Mouse (Mus musculus): Measurements from ENCODE around the gene Scaf11. TPM values are rescaled to one million over a fixed set of nuclear protein-coding genes. Genes with fewer than 3 reads are reported as not detected.

The Scaf11 gene
- 126 TPM for polyA plus RNA-seq (2014; fragmentation: Illumina TruSeq; extraction: RNeasy Lipid Tissue Mini Kit (QIAGEN cat#74804); ENCODE audit: low read depth, low replicate concordance)

GRCm38 (mm10) chr15:96460730-96461540 is at the start of gene Scaf11:
TSS of gene Scaf11 (minus strand) at chr15:96460843.

Other genes with a start within 250 kb of the Scaf11 start
- 64.6 TPM for gene Arid2, start 173.3 kb downstream of the Scaf11 start, polyA plus RNA-seq (2014; fragmentation: Illumina TruSeq; extraction: RNeasy Lipid Tissue Mini Kit (QIAGEN cat#74804); ENCODE audit: low read depth, low replicate concordance)
- 57.9 TPM for gene Slc38a1, start 182.1 kb upstream of the Scaf11 start, polyA plus RNA-seq (2014; fragmentation: Illumina TruSeq; extraction: RNeasy Lipid Tissue Mini Kit (QIAGEN cat#74804); ENCODE audit: low read depth, low replicate concordance)
- gene Slc38a2, start 238.9 kb upstream of the Scaf11 start, polyA plus RNA-seq (2014; fragmentation: Illumina TruSeq; extraction: RNeasy Lipid Tissue Mini Kit (QIAGEN cat#74804); ENCODE audit: low read depth, low replicate concordance), result 208 TPM

All from sigmoid colon, adult 10 weeks (tissue).